Mouse (Mus musculus): Measurements from ENCODE around the gene Prrt4. TPM values are rescaled to one million over a fixed set of nuclear protein-coding genes. Genes with fewer than 3 reads are reported as not detected.
"Not testable (repeated sequence)": the region's sequence is repeated elsewhere in the genome, so short reads cannot be mapped to it uniquely, and the experiment has no call there.

Gene Prrt4
- polyA plus RNA-seq, 1 experiment: 0.41 TPM

GRCm38 (mm10) chr6:29198309-29199222 is 19.2 kb upstream of the Prrt4 start:
- peak; percentile 61 for DNase-seq (ENCODE audit: low spot score)

GRCm38 (mm10) chr6:29195846-29196698 is 16.7 kb upstream of the Prrt4 start:
- DNase-seq (ENCODE audit: low spot score): peak; percentile 17

- peak; percentile 5 for DNase-seq (ENCODE audit: low spot score)
These were observed 15.8 kb upstream of the Prrt4 start for GRCm38 (mm10) chr6:29195146-29195545.

- DNase-seq (ENCODE audit: low spot score): peak; percentile 11
These were observed 14.8 kb upstream of the Prrt4 start for GRCm38 (mm10) chr6:29193961-29194750.

- no peak for DNase-seq (ENCODE audit: low spot score)
These were observed 8.6 kb upstream of the Prrt4 start for GRCm38 (mm10) chr6:29187936-29188335.

GRCm38 (mm10) chr6:29179843-29180242 is 459 bp upstream of the Prrt4 start:
- peak; percentile 5 for DNase-seq (ENCODE audit: low spot score)

- DNase-seq (ENCODE audit: low spot score): peak; percentile 14
These were observed 1.2 kb downstream of the Prrt4 start for GRCm38 (mm10) chr6:29177901-29178879.

GRCm38 (mm10) chr6:29175113-29175512 is 4.3 kb downstream of the Prrt4 start:
- DNase-seq (ENCODE audit: low spot score): no peak

GRCm38 (mm10) chr6:29174368-29174767 is 5.0 kb downstream of the Prrt4 start:
- DNase-seq (ENCODE audit: low spot score): no peak

GRCm38 (mm10) chr6:29170952-29171388 is 8.4 kb downstream of the Prrt4 start:
- DNase-seq (ENCODE audit: low spot score): peak; percentile 60

GRCm38 (mm10) chr6:29170063-29170921 is 9.1 kb downstream of the Prrt4 start:
- DNase-seq (ENCODE audit: low spot score): peak; percentile 31

GRCm38 (mm10) chr6:29169675-29170062 is 9.7 kb downstream of the Prrt4 start:
- peak; percentile 21 for DNase-seq (ENCODE audit: low spot score)

- DNase-seq (ENCODE audit: low spot score): peak; percentile 8
These were observed 10.5 kb downstream of the Prrt4 start for GRCm38 (mm10) chr6:29168871-29169270.

- no peak for DNase-seq (ENCODE audit: low spot score)
These were observed 13.2 kb downstream of the Prrt4 start for GRCm38 (mm10) chr6:29166196-29166595.

- peak; percentile 62 for DNase-seq (ENCODE audit: low spot score)
These were observed 14.8 kb downstream of the Prrt4 start, which contains the start of gene Rbm28 for GRCm38 (mm10) chr6:29164314-29165244. Gene Rbm28, minus strand, starts transcription at chr6:29165006.

GRCm38 (mm10) chr6:29161291-29161690 is 18.1 kb downstream of the Prrt4 start:
- not testable (repeated sequence) for DNase-seq (ENCODE audit: low spot score)

- no peak for DNase-seq (ENCODE audit: low spot score)
These were observed 18.6 kb downstream of the Prrt4 start for GRCm38 (mm10) chr6:29160786-29161185.

- DNase-seq (ENCODE audit: low spot score): no peak
These were observed 23.1 kb downstream of the Prrt4 start for GRCm38 (mm10) chr6:29156326-29156725.

Data from urinary bladder, adult 2 months (tissue).